Mouse (Mus musculus) midbrain, postnatal 0 days (tissue): ENCODE results near the gene 4933430I17Rik. TPM values are rescaled to one million over a fixed set of nuclear protein-coding genes. Genes with fewer than 3 reads are reported as not detected.

Experiments used
- ATAC-seq: fragments of 200-750 bp; cut with Nextera tagmentation; 2 replicates; pipeline ENCODE4 v1.8.0; 2017; ENCODE audit warnings: moderate number of reproducible peaks, mild to moderate bottlenecking, moderate TSS enrichment, moderate library complexity; ENCODE audit not compliant: low FRiP score
- DNase-seq: peaks from one replicate; pipeline ENCODE4 v3.0.0-alpha.2; 2015; ENCODE audit warnings: low spot score
- H3K27ac ChIP-seq: fragments of 300-500 bp; sonication (generic); 2 replicates; pipeline ENCODE4 v1.5.1; 2014; ENCODE audit warnings: low read depth, mild to moderate bottlenecking, low read length, mixed read lengths
- H3K27me3 ChIP-seq: fragments of 300-500 bp; sonication (generic); 2 replicates; pipeline ENCODE4 v1.6.1; 2014; ENCODE audit warnings: low read length, control low read depth, mixed read lengths; ENCODE audit not compliant: insufficient read depth
- H3K36me3 ChIP-seq: fragments of 300-500 bp; sonication (generic); 2 replicates; pipeline ENCODE4 v1.6.1; 2014; ENCODE audit warnings: low read length, control low read depth, mixed read lengths; ENCODE audit not compliant: insufficient read depth
- H3K4me1 ChIP-seq: fragments of 300-500 bp; sonication (generic); 2 replicates; pipeline ENCODE4 v1.6.1; 2014; ENCODE audit warnings: mild to moderate bottlenecking, control low read depth, antibody characterized with exemption, low read length, mixed read lengths; ENCODE audit not compliant: insufficient read depth
- H3K4me2 ChIP-seq: fragments of 300-500 bp; sonication (generic); 2 replicates; pipeline ENCODE4 v1.6.1; 2014; ENCODE audit warnings: low read depth, mild to moderate bottlenecking, low read length, mixed read lengths; ENCODE audit not compliant: poor library complexity, severe bottlenecking
- H3K4me3 ChIP-seq: fragments of 300-500 bp; sonication (generic); 2 replicates; pipeline ENCODE4 v1.5.1; 2014; ENCODE audit warnings: low read depth, mild to moderate bottlenecking, low read length, moderate library complexity
- H3K9ac ChIP-seq: fragments of 300-500 bp; sonication (generic); replicated peaks from 2 replicates; pipeline ENCODE4 v1.6.1; 2014; ENCODE audit warnings: mild to moderate bottlenecking, low read length, moderate library complexity, mixed read lengths; ENCODE audit not compliant: poor library complexity, severe bottlenecking
- H3K9me3 ChIP-seq: fragments of 300-500 bp; sonication (generic); 2 replicates; pipeline ENCODE4 v1.6.1; 2016; ENCODE audit warnings: low read length, control low read depth
- CTCF ChIP-seq: IDR thresholded peaks from 2 replicates; pipeline ENCODE4 v1.5.1; 2016; ENCODE audit warnings: antibody characterized with exemption, mild to moderate bottlenecking
- WGBS: fragments of 180-500 bp; shearing (Covaris S2); extraction: QIAGEN DNeasy Blood & Tissue Kit; methylation state at CpG from one replicate; pipeline ENCODE4 v1.1.7; 2014; 5-methylcytosine and 5-hydroxymethylcytosine counted together
- polyA plus RNA-seq: library from polyadenylated mRNA; unstranded; fragments of >200 nt; fragmentation: Nextera tagmentation; extraction: Ambion mirVana; gene quantifications from 2 replicates; pipeline ENCODE4 v1.2.1, GENCODE M21; 2015
- total RNA-seq: library from RNA; depleted of rRNA; stranded (reverse); fragments of >200 nt; gene quantifications from 2 replicates; pipeline ENCODE4 v1.2.3, GENCODE M21; 2014

4933430I17Rik gene
- total and polyA plus RNA-seq, 2 experiments from 2014 or later = 0.38 to 0.80 TPM

DNA sequence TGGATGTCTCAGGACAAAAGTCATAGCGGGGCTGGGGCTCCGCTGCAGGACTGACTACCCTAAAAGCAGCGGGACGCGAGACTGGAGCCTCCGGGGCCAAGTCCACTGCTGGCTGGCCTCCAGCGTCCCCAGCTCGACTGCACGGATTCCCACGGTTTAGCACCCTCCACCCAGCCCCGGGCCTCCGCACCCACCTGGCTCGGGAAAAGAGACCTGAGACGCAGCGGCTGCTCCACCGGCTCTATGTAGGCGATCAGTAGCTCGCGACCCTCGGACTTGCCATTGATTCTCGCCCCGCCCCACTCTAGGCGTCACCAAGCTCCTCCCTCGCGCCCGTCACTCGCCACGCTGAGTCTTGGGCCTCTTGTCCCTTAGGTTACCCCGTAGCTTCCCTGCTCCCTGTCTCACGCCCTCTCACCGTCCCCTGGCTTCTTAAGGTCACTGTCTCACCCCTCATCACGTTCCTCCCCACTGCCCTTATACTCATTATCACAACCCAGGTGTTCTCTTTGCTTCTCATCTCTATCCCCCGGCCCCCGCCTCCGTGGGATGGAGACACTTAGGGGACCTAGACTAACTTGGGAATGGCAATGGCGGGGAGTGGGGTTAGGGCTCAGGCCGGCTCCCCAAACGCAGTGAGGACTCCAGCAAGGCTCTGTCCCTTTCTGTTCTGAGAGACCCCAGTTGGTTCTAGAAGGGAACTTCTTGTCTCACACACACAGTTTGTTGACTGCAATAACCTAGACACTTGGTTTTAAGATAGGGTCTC, 23.0 kb upstream of the 4933430I17Rik start:
- H3K4me3 ChIP-seq = peak overlapping the region; percentile 68
- TF ChIP-seq CTCF = peak; percentile 15; the same call in 1 of the 2 replicates
- H3K9ac ChIP-seq = peak overlapping the region; percentile 60
- WGBS = 1% methylated on average over 38 of the region's 38 CpGs
- no peaks in the 10 kb centered on the region for H3K9me3 ChIP-seq
- peaks cover 17% of the 10 kb centered on the region for H3K36me3 ChIP-seq
- ATAC-seq (peak; percentile 95), DNase-seq (peak; percentile 94)
- peak overlapping the region; percentile 62 for H3K27ac ChIP-seq
- peaks cover 6% of the 10 kb centered on the region; the same call in 1 of the 2 replicates for H3K4me1 ChIP-seq
- no peaks in the 10 kb centered on the region for H3K27me3 ChIP-seq
- peak overlapping the region; percentile 55 for H3K4me2 ChIP-seq

DNA sequence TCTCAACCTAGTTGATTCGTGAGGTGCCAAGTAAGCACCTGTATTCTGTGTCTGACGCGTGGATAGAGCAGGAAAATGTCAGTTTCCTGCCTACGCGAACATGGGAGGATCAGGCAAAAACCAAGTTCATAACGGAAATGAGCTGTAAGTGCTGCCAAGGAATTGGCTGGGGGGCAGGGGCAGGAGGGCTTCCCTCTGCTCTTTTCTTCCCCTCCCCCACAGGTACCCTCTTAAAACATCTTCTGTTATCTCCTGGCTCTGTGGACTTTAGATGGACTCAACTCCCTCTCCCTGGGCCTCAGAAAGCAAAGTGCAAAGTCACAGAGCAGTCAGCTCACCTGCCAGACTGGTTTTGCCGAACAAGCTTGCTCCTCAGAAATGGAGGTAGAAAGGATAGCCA, 22.2 kb upstream of the 4933430I17Rik start:
- Histone ChIP-seq H3K27me3 (no peaks in the 10 kb centered on the region), H3K4me3 (no peak overlapping the region), H3K9me3 (no peaks in the 10 kb centered on the region), H3K4me2 (no peak overlapping the region), H3K9ac (no peak overlapping the region), H3K4me1 (peaks cover 6% of the 10 kb centered on the region; the same call in 1 of the 2 replicates), H3K36me3 (peaks cover 11% of the 10 kb centered on the region), H3K27ac (no peak overlapping the region)
- no peak for DNase-seq
- 77% methylated on average over 7 of the region's 7 CpGs for WGBS
- no peak for ATAC-seq
- no peak for TF ChIP-seq CTCF

DNA sequence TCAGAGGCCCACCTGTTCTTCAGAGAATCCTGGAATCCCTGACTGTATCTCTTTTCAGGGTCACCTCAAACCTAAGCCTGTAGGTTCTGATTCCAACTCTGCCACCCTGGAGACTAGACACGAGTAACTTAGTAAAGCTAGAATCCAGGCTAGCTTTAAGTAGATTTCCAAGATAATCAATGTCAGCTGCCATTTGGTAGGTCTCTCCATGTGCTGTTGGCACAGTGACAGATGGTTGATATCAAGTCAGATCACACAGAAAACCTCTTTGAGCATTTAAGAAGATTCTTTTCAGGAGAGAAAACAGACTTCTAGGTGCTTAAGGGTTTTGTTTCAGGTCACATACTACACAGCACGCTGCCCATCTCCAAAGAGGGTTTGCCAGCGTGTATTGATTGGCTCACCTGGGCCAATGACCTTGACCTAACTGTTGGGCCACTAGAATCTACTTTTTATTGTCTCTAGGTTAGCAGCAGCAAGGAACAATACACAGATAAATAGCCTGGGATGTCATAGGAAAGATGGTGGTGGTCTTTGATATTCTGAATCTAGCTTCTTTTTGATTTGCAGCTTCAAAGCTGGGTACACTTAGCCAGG, 21.7 kb upstream of the 4933430I17Rik start, which contains the start of gene Hdhd3:
Hdhd3 (minus strand) TSS at position 94 of the 597 bp plus-strand sequence.
- WGBS = 85% methylated on average over 3 of the region's 3 CpGs
- no peaks in the 10 kb centered on the region for H3K27me3 ChIP-seq

DNA sequence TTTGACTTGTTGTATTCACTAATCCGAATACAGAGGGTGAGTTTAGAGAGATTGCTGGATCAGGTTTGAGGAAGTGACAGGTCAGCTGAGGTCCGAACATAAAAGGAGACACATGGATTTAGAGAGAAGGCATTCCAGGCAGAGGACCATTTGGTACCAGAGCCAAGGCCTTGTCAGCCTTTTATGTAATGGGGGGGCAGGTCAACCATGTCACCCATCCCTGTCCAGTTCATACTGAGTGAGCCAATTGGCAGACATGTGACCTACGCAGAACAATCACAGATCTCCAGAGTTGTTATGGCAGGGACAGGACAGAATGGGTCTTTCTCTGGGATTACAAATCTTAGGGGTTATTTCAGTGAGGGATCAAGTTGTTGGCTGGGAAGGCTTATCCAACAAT, 19.2 kb upstream of the 4933430I17Rik start:
- 86% methylated on average over 3 of the region's 3 CpGs for WGBS

More for the DNA sequence above, 21.7 kb upstream of the 4933430I17Rik start, which contains the start of gene Hdhd3:
- peak within 1 kb of the TSS; percentile 55 for H3K4me2 ChIP-seq
- no peak for TF ChIP-seq CTCF
- H3K27ac ChIP-seq = peak within 1 kb of the TSS; percentile 62
- peak within 1 kb of the TSS; percentile 68 for H3K4me3 ChIP-seq
- ATAC-seq (no peak), DNase-seq (no peak)
- peak within 1 kb of the TSS; percentile 60 for H3K9ac ChIP-seq
- H3K36me3 ChIP-seq = peaks cover 12% of the 10 kb centered on the region
- peaks cover 6% of the 10 kb centered on the region; the same call in 1 of the 2 replicates for H3K4me1 ChIP-seq
- H3K9me3 ChIP-seq = no peaks in the 10 kb centered on the region

DNA sequence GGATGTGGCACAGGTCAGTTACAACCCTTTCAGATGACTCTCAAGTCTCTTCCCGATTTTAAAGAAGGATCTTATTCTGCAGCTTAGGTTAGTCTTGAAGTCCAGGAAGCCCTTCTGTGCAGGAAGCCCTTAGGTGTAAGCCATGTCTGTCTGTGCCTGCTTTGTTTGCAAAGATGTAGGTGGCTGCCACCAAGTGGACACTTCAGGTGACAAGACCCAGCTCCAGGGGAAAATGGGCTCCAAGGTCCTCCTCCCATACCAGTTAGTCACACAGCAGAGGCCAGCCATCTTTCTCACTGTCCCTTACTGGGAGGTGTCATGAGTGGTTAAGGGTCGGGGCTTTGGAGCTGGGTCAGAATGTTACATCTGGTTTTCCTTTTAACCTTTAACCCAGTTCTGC, 18.4 kb upstream of the 4933430I17Rik start:
- DNase-seq = peak; percentile 53
- H3K27me3 ChIP-seq = no peaks in the 10 kb centered on the region
- TF ChIP-seq CTCF = peak; percentile 64

More for the DNA sequence above, 19.2 kb upstream of the 4933430I17Rik start:
- H3K9me3 ChIP-seq = no peaks in the 10 kb centered on the region
- no peaks in the 10 kb centered on the region for H3K27me3 ChIP-seq
- H3K27ac ChIP-seq = no peak overlapping the region
- H3K4me3 ChIP-seq = no peak overlapping the region
- ATAC-seq (no peak), DNase-seq (no peak)
- H3K4me2 ChIP-seq = no peak overlapping the region
- no peak overlapping the region for H3K9ac ChIP-seq
- no peak for TF ChIP-seq CTCF
- peaks cover 5% of the 10 kb centered on the region; the same call in 1 of the 2 replicates for H3K4me1 ChIP-seq
- peaks cover 25% of the 10 kb centered on the region for H3K36me3 ChIP-seq

DNA sequence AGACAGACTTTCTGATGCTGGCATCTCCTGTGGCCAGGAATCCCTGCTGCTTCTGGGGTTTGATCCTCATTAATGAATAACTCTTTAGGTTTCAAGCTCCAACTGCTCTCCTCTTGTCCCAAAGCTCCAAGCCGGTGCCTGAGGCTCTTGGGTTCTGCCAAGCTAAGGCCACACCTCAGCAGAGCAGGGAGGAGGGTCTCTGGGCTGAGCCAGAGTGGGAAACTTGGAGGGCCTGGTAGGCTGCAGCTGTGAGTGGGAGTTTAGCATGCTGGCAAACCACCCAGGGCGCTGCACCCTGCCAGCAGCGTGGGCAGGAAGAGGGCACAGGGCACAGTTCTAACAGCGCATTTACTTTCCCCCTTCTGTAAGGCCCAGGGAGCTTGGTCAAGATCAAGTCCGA, 16.3 kb upstream of the 4933430I17Rik start:
- Histone ChIP-seq H3K4me2 (no peak overlapping the region), H3K4me3 (no peak overlapping the region), H3K36me3 (peaks cover 46% of the 10 kb centered on the region), H3K9me3 (no peaks in the 10 kb centered on the region), H3K9ac (no peak overlapping the region), H3K27me3 (no peaks in the 10 kb centered on the region), H3K27ac (no peak overlapping the region), H3K4me1 (no peaks in the 10 kb centered on the region)
- no peak for TF ChIP-seq CTCF
- DNase-seq (no peak), ATAC-seq (no peak)
- 88% methylated on average over 5 of the region's 5 CpGs for WGBS

More for the DNA sequence above, 18.4 kb upstream of the 4933430I17Rik start:
- Histone ChIP-seq H3K36me3 (peaks cover 33% of the 10 kb centered on the region), H3K4me2 (no peak overlapping the region), H3K4me3 (no peak overlapping the region), H3K9ac (no peak overlapping the region), H3K27ac (no peak overlapping the region), H3K9me3 (no peaks in the 10 kb centered on the region), H3K4me1 (no peaks in the 10 kb centered on the region)
- ATAC-seq = no peak
- 81% methylated on average over 2 of the region's 2 CpGs for WGBS
